Mouse (Mus musculus) granulocyte monocyte progenitor cell, adult 5-6 weeks (primary cell): Measurements from ENCODE around the gene Atg9a. TPM values are rescaled to one million over a fixed set of nuclear protein-coding genes. Genes with fewer than 3 reads are reported as not detected.

Experiments
- ATAC-seq: replicated peaks from 2 replicates; pipeline ENCODE4 v1.8.0; 2016; ENCODE audit warnings: mild to moderate bottlenecking, moderate TSS enrichment, inconsistent platforms; ENCODE audit not compliant: poor library complexity, severe bottlenecking
- total RNA-seq, 2 experiments: library from RNA; stranded (forward) in 1 of 2; stranded (reverse) in 1 of 2; fragments of 200-712, 200-1000 nt in 1 of 2; fragments of >200 nt in 1 of 2; fragmentation: Nextera tagmentation in 1 of 2; gene quantifications; 2 replicates each; pipeline ENCODE4 v1.2.3; 2014 to 2017

Atg9a gene
- total RNA-seq, 2 experiments from 2014 or later, result 13.4 to 21.5 TPM

- peak; percentile 67 for ATAC-seq
Observed at GRCm38 (mm10) chr1:75179334-75180104, 12.5 kb downstream of the Atg9a start.

GRCm38 (mm10) chr1:75168472-75169464, 23.2 kb downstream of the Atg9a start, which contains the start of gene Zfand2b:
Gene Zfand2b, plus strand, starts transcription at chr1:75168646.
- peak; percentile 89 for ATAC-seq

GRCm38 (mm10) chr1:75168093-75168471, 23.9 kb downstream of the Atg9a start:
- no peak for ATAC-seq

GRCm38 (mm10) chr1:75160256-75160617, 31.8 kb downstream of the Atg9a start:
- no peak for ATAC-seq

- no peak for ATAC-seq
Observed at GRCm38 (mm10) chr1:75159540-75160255, 32.3 kb downstream of the Atg9a start.

GRCm38 (mm10) chr1:75158990-75159389, 33.0 kb downstream of the Atg9a start:
- ATAC-seq, result no peak

GRCm38 (mm10) chr1:75155837-75156236, 36.2 kb downstream of the Atg9a start:
- no peak for ATAC-seq

- ATAC-seq, result no peak
Observed at GRCm38 (mm10) chr1:75148727-75149126, 43.3 kb downstream of the Atg9a start.

- no peak for ATAC-seq
Observed at GRCm38 (mm10) chr1:75147411-75148135, 44.4 kb downstream of the Atg9a start.

GRCm38 (mm10) chr1:75145589-75145988, 46.4 kb downstream of the Atg9a start:
- ATAC-seq, result no peak

- ATAC-seq, result peak; percentile 65
Observed at GRCm38 (mm10) chr1:75142301-75143261, 49.4 kb downstream of the Atg9a start, which contains the start of the genes Cnppd1 and Retreg2. Gene Cnppd1, minus strand, starts transcription at chr1:75142711. Gene Retreg2, plus strand, starts transcription at chr1:75142778.

GRCm38 (mm10) chr1:75141486-75142190, 50.4 kb downstream of the Atg9a start:
- ATAC-seq, result peak; percentile 68

- ATAC-seq, result no peak
Observed at GRCm38 (mm10) chr1:75140601-75141190, 51.3 kb downstream of the Atg9a start.

- no peak for ATAC-seq
Observed at GRCm38 (mm10) chr1:75138448-75138847, 53.5 kb downstream of the Atg9a start.

GRCm38 (mm10) chr1:75136730-75137129, 55.3 kb downstream of the Atg9a start:
- no peak for ATAC-seq

GRCm38 (mm10) chr1:75136293-75136692, 55.7 kb downstream of the Atg9a start:
- ATAC-seq, result no peak

GRCm38 (mm10) chr1:75133421-75134207, 58.4 kb downstream of the Atg9a start, which contains the start of gene Slc23a3:
Gene Slc23a3, minus strand, starts transcription at chr1:75133890.
- no peak for ATAC-seq
